Mouse (Mus musculus) megakaryocyte, embryonic 14.5 days (primary cell): ENCODE results near the gene Zdhhc5. TPM values are rescaled to one million over a fixed set of nuclear protein-coding genes. Genes with fewer than 3 reads are reported as not detected.

Experiments
- H3K27me3 ChIP-seq: replicated peaks from 2 replicates; pipeline ENCODE3; 2012; ENCODE audit warnings: inconsistent platforms
- H3K36me3 ChIP-seq: replicated peaks from 2 replicates; pipeline ENCODE3; 2012; ENCODE audit warnings: low read length, inconsistent platforms, mixed read lengths
- H3K4me1 ChIP-seq: 2 replicates; pipeline ENCODE4 v1.6.1; 2012; ENCODE audit warnings: inconsistent platforms
- H3K4me3 ChIP-seq: replicated peaks from 2 replicates; pipeline ENCODE3; 2012; ENCODE audit warnings: moderate library complexity, mild to moderate bottlenecking, inconsistent platforms
- H3K9me3 ChIP-seq: 2 replicates; pipeline ENCODE4 v1.6.1; 2012; ENCODE audit warnings: inconsistent platforms
- FLI1 ChIP-seq: IDR thresholded peaks from 2 replicates; pipeline ENCODE4 v1.6.1; 2012; ENCODE audit warnings: low read length, inconsistent platforms, mixed read lengths
- GATA1 ChIP-seq: IDR thresholded peaks from 3 replicates; pipeline ENCODE4 v1.6.1; 2012; ENCODE audit warnings: mixed read lengths, low read length, inconsistent platforms, borderline replicate concordance
- polyA plus RNA-seq: library from polyadenylated mRNA; stranded (reverse); fragments of >175 nt; gene quantifications from 2 replicates; pipeline ENCODE4 v1.2.3, GENCODE M21; 2012; ENCODE audit warnings: low replicate concordance; ENCODE audit not compliant: insufficient read depth

Gene Zdhhc5
- polyA plus RNA-seq = 14.8 and 20.0 TPM in 2 replicates

DNA sequence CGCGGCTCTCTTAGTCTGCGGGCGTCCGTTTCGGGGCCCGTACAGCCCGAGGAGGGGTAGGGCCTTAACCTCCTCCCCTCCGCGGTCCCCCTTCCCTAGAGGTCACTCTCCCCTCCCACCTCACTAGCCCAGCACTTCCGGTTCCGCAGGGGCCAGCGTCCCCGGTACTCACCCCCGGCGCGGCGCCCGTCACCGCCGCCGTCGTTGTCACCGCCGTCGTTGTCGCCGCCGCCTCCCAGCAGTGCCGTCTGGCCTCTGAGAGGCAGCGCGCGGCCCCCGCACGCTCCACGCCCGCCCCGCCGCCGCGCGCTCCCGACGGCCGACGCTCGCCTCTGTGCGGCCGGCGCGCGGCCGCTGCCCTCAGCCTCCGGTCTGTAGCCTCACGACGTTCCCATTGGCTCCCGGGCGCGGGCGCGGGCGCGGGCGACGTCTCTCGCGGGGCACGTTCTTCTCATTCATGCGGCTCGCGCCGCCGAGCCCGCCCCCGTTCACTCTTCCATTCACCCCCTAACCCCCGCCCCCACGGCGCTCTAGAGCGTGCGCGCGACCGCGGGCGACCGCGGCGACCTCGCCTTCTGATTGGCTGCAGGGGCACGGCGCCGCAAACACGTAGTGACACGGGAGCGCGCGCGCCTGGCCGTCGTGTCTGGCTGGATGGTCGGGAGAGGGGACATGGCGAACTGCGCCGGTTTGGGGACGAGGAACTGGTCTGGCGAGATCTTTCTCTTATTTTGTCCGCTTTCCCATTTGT is at the start of gene Zdhhc5:
Zdhhc5 (minus strand) TSS at position 370 of the 751 bp plus-strand sequence.
- Histone ChIP-seq H3K4me1 (peaks cover 43% of the 10 kb centered on the region), H3K27me3 (no peaks in the 10 kb centered on the region), H3K36me3 (peaks cover 17% of the 10 kb centered on the region), H3K4me3 (peak within 1 kb of the TSS; percentile 97), H3K9me3 (no peaks in the 10 kb centered on the region)
- TF ChIP-seq FLI1 = no peak
- TF ChIP-seq GATA1 = no peak

- Histone ChIP-seq H3K36me3 (no peaks in the 10 kb centered on the region), H3K27me3 (peaks cover 18% of the 10 kb centered on the region), H3K4me3 (no peak overlapping the region), H3K4me1 (peaks cover 43% of the 10 kb centered on the region), H3K9me3 (no peaks in the 10 kb centered on the region)
- TF ChIP-seq GATA1 = no peak
- no peak for TF ChIP-seq FLI1
Measured at GRCm38 (mm10) chr2:84762818-84763217, 47.8 kb upstream of the Zdhhc5 start.

DNA sequence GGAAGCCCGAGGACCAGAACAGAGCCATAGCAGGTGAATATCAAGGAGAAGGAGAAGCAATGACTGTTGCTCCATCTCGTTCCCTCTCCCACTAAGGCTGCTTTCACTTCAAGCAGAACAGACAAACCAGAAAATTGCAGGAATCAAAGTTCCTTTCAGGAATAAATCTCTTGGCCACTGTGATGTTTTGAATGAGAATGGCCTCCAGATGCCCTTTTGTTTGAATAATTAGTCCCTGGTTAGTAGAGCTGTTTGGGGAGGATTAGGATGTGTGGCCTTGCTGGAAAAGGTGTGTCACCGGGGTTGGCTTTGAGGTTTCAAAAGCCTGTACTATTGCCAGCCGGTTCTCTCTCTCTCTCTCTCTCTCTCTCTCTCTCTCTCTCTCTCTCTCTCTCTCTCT is 47.3 kb upstream of the Zdhhc5 start:
- Histone ChIP-seq H3K27me3 (peaks cover 16% of the 10 kb centered on the region), H3K4me1 (peaks cover 45% of the 10 kb centered on the region), H3K4me3 (no peak overlapping the region), H3K9me3 (no peaks in the 10 kb centered on the region), H3K36me3 (no peaks in the 10 kb centered on the region)
- no peak for TF ChIP-seq GATA1
- no peak for TF ChIP-seq FLI1

DNA sequence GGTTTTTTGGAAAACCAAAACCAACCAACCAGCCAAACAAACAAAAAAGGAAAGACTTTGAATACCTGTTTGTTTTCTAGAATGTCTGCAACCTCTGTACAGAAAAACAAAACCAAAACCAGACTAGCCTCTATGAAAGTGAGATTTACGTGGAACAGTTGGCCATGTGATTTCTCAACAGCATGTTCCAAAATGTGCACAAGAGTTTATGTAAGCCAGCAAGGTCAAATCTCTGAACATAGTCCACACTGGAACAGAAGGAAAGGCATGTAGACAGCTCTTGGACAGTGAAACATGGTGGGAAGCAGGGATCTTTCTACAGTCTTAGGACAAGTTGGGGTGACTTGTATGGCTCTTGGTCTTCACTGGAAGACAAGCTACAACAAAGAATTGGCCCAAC is 46.9 kb upstream of the Zdhhc5 start:
- Histone ChIP-seq H3K36me3 (no peaks in the 10 kb centered on the region), H3K9me3 (no peaks in the 10 kb centered on the region), H3K27me3 (peaks cover 16% of the 10 kb centered on the region), H3K4me1 (peaks cover 49% of the 10 kb centered on the region), H3K4me3 (no peak overlapping the region)
- TF ChIP-seq GATA1 (no peak), FLI1 (no peak)

DNA sequence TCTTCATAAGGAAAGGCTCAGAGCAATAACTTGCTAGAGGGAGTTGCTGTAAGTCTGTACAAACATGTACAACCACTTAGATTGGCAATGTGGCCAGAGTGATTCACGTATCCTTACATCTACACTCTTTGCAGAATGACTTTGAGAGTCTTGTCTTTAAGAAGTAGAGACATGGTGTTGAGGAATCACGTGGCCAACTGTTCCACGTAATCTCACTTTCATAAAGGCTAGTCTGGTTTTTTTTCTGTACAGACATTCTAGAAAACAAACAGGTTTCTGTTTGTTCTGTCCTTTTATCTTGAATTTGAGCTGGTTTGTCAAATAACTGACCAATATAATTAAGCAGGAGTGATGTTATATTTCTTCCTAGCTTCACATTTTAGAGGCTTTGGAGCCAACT is 46.3 kb upstream of the Zdhhc5 start:
- TF ChIP-seq FLI1 (no peak), GATA1 (no peak)
- peaks cover 16% of the 10 kb centered on the region for H3K27me3 ChIP-seq

DNA sequence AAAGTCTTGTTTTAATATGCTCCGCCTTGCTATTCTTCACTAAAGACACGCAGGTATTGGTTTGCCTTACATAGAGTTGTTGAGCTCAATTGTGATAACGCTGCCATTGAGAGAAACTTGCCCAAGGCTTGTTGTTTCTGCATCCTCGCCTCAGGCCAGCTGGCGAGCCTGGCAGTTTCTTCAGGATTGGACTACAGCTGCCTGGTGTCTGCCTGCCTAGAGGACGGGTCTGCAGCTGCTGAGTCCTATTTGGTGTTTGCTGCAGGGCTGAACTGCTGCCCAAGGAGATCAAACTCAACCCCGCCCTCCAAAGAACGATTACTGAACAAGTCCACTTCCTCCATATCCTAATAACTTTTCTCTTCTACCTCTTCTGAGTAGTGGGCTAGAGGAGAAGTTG is 45.8 kb upstream of the Zdhhc5 start:
- TF ChIP-seq GATA1 (no peak), FLI1 (no peak)
- no peaks in the 10 kb centered on the region for H3K9me3 ChIP-seq
- H3K4me3 ChIP-seq = no peak overlapping the region
- peaks cover 16% of the 10 kb centered on the region for H3K27me3 ChIP-seq
- H3K4me1 ChIP-seq = peaks cover 39% of the 10 kb centered on the region
- no peaks in the 10 kb centered on the region for H3K36me3 ChIP-seq

More for the DNA sequence above, 46.3 kb upstream of the Zdhhc5 start:
- Histone ChIP-seq H3K36me3 (no peaks in the 10 kb centered on the region), H3K4me3 (no peak overlapping the region), H3K9me3 (no peaks in the 10 kb centered on the region), H3K4me1 (peaks cover 44% of the 10 kb centered on the region)

DNA sequence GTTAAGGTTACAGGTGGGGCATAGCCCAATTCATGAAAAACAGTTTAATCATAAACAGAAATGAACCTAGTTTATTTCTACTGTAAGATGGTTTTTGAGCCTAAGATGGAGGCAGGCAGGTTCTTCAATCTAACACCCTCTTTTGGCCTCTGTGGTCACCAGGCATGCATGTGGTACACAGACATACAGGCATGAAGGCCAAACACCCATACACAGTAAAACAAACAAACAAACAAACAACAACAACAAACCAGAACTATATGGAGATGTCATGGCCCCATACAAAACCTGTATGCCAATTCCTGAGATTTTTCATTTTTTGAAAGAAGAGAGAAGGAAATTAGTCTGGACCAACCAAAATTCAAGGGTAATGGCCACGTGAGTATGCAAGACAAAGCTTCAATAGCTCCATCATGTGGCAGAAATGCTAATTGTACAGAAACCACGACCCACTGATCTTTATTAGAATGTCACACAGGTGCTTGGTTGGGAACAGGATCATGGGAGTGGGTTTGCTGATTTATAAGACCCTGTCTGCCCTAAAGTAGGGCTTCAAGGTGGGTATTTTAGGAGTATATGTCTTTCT is 43.7 kb upstream of the Zdhhc5 start:
- TF ChIP-seq FLI1 = no peak
- TF ChIP-seq GATA1 = no peak
- Histone ChIP-seq H3K36me3 (no peaks in the 10 kb centered on the region), H3K4me3 (no peak overlapping the region), H3K4me1 (peaks cover 35% of the 10 kb centered on the region), H3K9me3 (no peaks in the 10 kb centered on the region), H3K27me3 (peaks cover 12% of the 10 kb centered on the region)

DNA sequence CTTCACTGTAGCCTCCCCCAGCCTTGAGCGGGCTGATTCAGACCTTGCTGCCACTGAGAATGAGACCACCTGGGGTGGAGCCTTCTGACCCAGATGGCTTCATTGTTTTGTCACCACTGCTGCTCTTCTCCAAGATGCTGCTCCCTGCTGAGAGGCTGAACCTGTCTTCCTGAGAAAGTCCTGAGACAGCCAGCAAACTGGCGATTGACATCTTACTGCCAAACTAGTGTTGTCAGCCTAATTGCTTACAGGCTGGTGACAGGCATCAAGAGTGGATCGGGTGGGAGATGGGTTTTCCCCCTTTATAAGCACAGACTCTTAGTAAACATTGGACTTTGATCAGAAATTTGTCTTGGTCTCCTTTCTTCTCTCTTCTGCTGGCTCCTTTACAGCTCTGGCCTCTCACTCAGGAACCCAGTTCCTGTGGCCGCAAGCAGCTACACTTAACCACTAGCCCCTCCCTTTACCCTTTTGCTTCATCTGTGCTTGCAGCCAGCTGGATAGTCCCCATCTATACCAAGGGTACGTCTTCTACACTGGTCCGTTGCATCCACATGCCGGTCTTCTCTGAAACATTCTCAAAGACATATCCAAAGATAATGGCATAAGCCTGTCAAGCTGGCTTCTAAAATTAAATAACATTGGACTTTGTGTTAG is 42.2 kb upstream of the Zdhhc5 start:
- H3K4me3 ChIP-seq = no peak overlapping the region
- peaks cover 28% of the 10 kb centered on the region for H3K4me1 ChIP-seq
- TF ChIP-seq GATA1 (no peak), FLI1 (no peak)
- H3K9me3 ChIP-seq = no peaks in the 10 kb centered on the region
- H3K27me3 ChIP-seq = peaks cover 3% of the 10 kb centered on the region
- H3K36me3 ChIP-seq = no peaks in the 10 kb centered on the region

DNA sequence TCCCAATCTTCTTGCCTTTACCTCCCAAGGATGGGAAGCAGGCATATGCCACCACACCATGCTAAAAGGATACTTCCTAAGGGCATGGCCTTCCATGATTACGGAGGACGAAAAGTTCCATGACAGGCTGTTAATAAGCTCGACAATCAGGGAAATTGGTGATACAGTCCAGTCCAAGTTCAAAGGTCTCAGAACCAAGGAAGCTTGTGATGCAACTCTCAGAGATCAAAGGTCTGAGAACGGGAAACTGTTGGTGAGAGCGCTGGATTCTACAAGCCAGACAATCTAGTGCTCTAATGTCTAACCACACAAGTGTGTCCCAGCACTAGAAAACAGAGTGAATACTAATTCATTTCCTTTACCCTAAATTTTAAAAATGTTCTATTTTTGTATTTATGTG is 41.3 kb upstream of the Zdhhc5 start:
- Histone ChIP-seq H3K4me3 (no peak overlapping the region), H3K4me1 (peaks cover 27% of the 10 kb centered on the region), H3K27me3 (peaks cover under 1% of the 10 kb centered on the region), H3K9me3 (no peaks in the 10 kb centered on the region; the same call in 1 of the 2 replicates), H3K36me3 (no peaks in the 10 kb centered on the region)
- no peak for TF ChIP-seq GATA1
- no peak for TF ChIP-seq FLI1

DNA sequence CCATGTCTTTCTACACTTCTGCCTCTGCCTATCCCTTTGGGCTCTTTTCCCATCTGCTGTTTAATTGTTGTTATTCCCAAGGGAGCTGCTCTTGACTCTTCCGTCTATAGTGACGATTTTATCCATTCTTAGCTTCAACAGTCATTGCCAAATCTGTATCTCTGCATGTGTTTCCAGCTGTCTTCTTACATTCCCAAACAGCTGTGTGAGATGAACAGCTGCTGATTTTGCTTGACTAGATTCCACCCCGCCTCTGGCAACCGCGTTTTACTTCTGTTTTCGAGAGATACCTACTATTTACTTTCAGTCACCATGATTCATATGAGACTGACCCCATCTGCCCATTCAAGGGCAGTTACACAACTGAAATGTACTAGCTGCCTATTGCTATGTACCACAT is 35.1 kb upstream of the Zdhhc5 start:
- TF ChIP-seq GATA1 = no peak
- no peak for TF ChIP-seq FLI1
- no peaks in the 10 kb centered on the region for H3K36me3 ChIP-seq
- H3K4me1 ChIP-seq = peaks cover 18% of the 10 kb centered on the region
- H3K4me3 ChIP-seq = no peak overlapping the region
- no peaks in the 10 kb centered on the region; the same call in 1 of the 2 replicates for H3K9me3 ChIP-seq
- H3K27me3 ChIP-seq = peaks cover 37% of the 10 kb centered on the region
